Mouse (Mus musculus) midbrain, embryonic 14.5 days (tissue): ENCODE measurements around the gene Rps6kb1. TPM values are rescaled to one million over a fixed set of nuclear protein-coding genes. Genes with fewer than 3 reads are reported as not detected.
A peak's percentile ranks its signal among the peaks of the same experiment; 100 is the strongest.

ENCODE experiments used
- ATAC-seq: fragments of 200-750 bp; cut with Nextera tagmentation; 2 replicates; pipeline ENCODE4 v1.8.0; 2017; ENCODE audit warnings: moderate number of reproducible peaks, moderate library complexity; ENCODE audit not compliant: low FRiP score, low TSS enrichment
- DNase-seq: peaks from one replicate; pipeline ENCODE4 v3.0.0-alpha.2; 2015
- H3K27ac ChIP-seq: fragments of 300-500 bp; sonication (generic); replicated peaks from 2 replicates; pipeline ENCODE4 v1.5.1; 2014; ENCODE audit warnings: mild to moderate bottlenecking, low read depth, low read length, moderate library complexity
- H3K27me3 ChIP-seq: fragments of 300-500 bp; sonication (generic); 2 replicates; pipeline ENCODE4 v1.6.1; 2014; ENCODE audit warnings: low read length, control low read depth, mixed read lengths; ENCODE audit not compliant: control insufficient read depth, insufficient read depth
- H3K36me3 ChIP-seq: fragments of 300-500 bp; sonication (generic); 2 replicates; pipeline ENCODE4 v1.6.1; 2014; ENCODE audit warnings: low read length, control low read depth; ENCODE audit not compliant: control insufficient read depth, insufficient read depth
- H3K4me1 ChIP-seq: fragments of 300-500 bp; sonication (generic); 2 replicates; pipeline ENCODE4 v1.6.1; 2014; ENCODE audit warnings: mild to moderate bottlenecking, antibody characterized with exemption, low read length, control low read depth; ENCODE audit not compliant: control insufficient read depth, insufficient read depth
- H3K4me2 ChIP-seq: fragments of 300-500 bp; sonication (generic); 2 replicates; pipeline ENCODE4 v1.6.1; 2014; ENCODE audit warnings: mild to moderate bottlenecking, low read length, moderate library complexity
- H3K4me3 ChIP-seq: fragments of 300-500 bp; sonication (generic); replicated peaks from 2 replicates; pipeline ENCODE4 v1.5.1; 2014; ENCODE audit warnings: low read depth, low read length
- H3K9ac ChIP-seq: fragments of 300-500 bp; sonication (generic); replicated peaks from 2 replicates; pipeline ENCODE4 v1.6.1; 2014; ENCODE audit warnings: mild to moderate bottlenecking, low read length, moderate library complexity
- H3K9me3 ChIP-seq: fragments of 300-500 bp; sonication (generic); 2 replicates; pipeline ENCODE4 v1.6.1; 2016; ENCODE audit warnings: low read length, control low read depth, mixed read lengths; ENCODE audit not compliant: control insufficient read depth
- WGBS: fragments of 180-500 bp; shearing (Covaris S2); extraction: QIAGEN DNeasy Blood & Tissue Kit; methylation state at CpG from one replicate; pipeline ENCODE4 v1.1.7; 2014; 5-methylcytosine and 5-hydroxymethylcytosine counted together
- polyA plus RNA-seq: library from polyadenylated mRNA; unstranded; fragments of >200 nt; fragmentation: Nextera tagmentation; extraction: Ambion mirVana; gene quantifications from 2 replicates; pipeline ENCODE4 v1.2.1, GENCODE M21; 2014

Rps6kb1 gene
- polyA plus RNA-seq, 1 experiment from 2014 or later, result 47.8 TPM

GRCm38 (mm10) chr11:86507334-86507733 lies 37.3 kb downstream of the Rps6kb1 start:
- over 99% methylated on average over 2 of the region's 2 CpGs for WGBS
- Histone ChIP-seq H3K27ac (no peak overlapping the region), H3K36me3 (peaks cover 90% of the 10 kb centered on the region), H3K9me3 (no peaks in the 10 kb centered on the region), H3K9ac (no peak overlapping the region), H3K4me3 (no peak overlapping the region), H3K4me1 (no peaks in the 10 kb centered on the region), H3K27me3 (no peaks in the 10 kb centered on the region), H3K4me2 (no peak overlapping the region)
- ATAC-seq (no peak), DNase-seq (no peak)

- H3K27ac ChIP-seq, result no peak overlapping the region
These were observed 41.5 kb downstream of the Rps6kb1 start for GRCm38 (mm10) chr11:86503121-86503520.

GRCm38 (mm10) chr11:86500795-86501194 lies 43.8 kb downstream of the Rps6kb1 start:
- ATAC-seq (no peak), DNase-seq (no peak)
- Histone ChIP-seq H3K4me1 (no peaks in the 10 kb centered on the region), H3K36me3 (peaks cover 61% of the 10 kb centered on the region), H3K4me3 (no peak overlapping the region), H3K27ac (no peak overlapping the region), H3K4me2 (no peak overlapping the region), H3K27me3 (no peaks in the 10 kb centered on the region), H3K9me3 (no peaks in the 10 kb centered on the region), H3K9ac (no peak overlapping the region)
- 89% methylated on average over 1 of the region's 1 CpGs for WGBS

More at GRCm38 (mm10) chr11:86503121-86503520, 41.5 kb downstream of the Rps6kb1 start:
- Histone ChIP-seq H3K4me2 (no peak overlapping the region), H3K4me1 (no peaks in the 10 kb centered on the region), H3K9me3 (no peaks in the 10 kb centered on the region), H3K9ac (no peak overlapping the region), H3K4me3 (no peak overlapping the region), H3K36me3 (peaks cover 72% of the 10 kb centered on the region), H3K27me3 (no peaks in the 10 kb centered on the region)
- DNase-seq (no peak), ATAC-seq (no peak)
- WGBS, result 97% methylated on average over 2 of the region's 2 CpGs

GRCm38 (mm10) chr11:86497908-86498307 lies 46.7 kb downstream of the Rps6kb1 start:
- DNase-seq (no peak), ATAC-seq (no peak)
- peaks cover 47% of the 10 kb centered on the region for H3K36me3 ChIP-seq
- WGBS, result 76% methylated on average over 3 of the region's 3 CpGs
- no peaks in the 10 kb centered on the region for H3K9me3 ChIP-seq
- no peak overlapping the region for H3K4me3 ChIP-seq
- H3K27me3 ChIP-seq, result no peaks in the 10 kb centered on the region
- no peaks in the 10 kb centered on the region for H3K4me1 ChIP-seq
- no peak overlapping the region for H3K4me2 ChIP-seq
- no peak overlapping the region for H3K27ac ChIP-seq
- no peak overlapping the region for H3K9ac ChIP-seq

DNA sequence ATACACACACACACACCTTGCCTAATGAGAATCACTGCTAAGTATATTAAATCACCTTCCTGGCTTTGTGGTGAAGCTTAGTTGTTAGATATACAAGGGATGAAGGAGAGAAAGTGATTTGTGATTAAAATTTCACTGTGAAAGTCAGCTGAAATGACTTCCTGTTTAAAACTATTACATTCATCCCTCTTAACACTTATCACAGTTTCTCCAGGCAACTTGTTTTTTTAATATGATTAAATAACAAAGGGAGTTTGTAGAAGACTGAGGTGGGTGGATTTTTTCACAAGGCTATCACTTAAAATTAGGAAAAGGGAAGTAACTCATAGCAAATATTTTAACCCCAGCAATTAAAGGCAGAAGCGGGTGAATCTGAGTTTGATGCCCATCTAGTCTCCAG lies 47.2 kb downstream of the Rps6kb1 start:
- H3K36me3 ChIP-seq, result peaks cover 42% of the 10 kb centered on the region
- H3K4me1 ChIP-seq, result no peaks in the 10 kb centered on the region
- H3K4me2 ChIP-seq, result no peak overlapping the region
- H3K27me3 ChIP-seq, result no peaks in the 10 kb centered on the region
- DNase-seq (no peak), ATAC-seq (no peak)
- no peaks in the 10 kb centered on the region for H3K9me3 ChIP-seq
- H3K27ac ChIP-seq, result no peak overlapping the region
- H3K9ac ChIP-seq, result no peak overlapping the region
- no peak overlapping the region for H3K4me3 ChIP-seq
- 98% methylated on average over 1 of the region's 1 CpGs for WGBS

DNA sequence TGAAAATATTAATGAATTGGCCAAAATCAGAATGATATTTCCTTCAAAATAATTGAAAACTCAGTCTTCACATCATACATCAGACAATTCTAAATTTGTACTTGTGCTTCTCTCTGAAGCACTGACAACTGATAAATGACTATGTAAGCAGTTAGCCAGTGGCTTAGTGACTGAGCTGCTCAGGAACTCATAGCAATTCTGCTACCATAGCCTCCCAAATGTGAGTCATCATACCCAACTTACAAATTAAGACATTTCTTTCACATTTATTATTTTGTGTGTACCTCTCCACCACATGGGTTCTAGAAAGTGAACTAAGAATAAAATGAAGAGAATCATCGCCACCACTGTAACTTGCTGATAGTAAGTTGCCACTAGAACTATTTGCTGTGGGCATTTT lies 53.8 kb downstream of the Rps6kb1 start:
- Histone ChIP-seq H3K27ac (no peak overlapping the region), H3K9ac (no peak overlapping the region), H3K9me3 (no peaks in the 10 kb centered on the region), H3K4me3 (no peak overlapping the region), H3K4me1 (peaks cover 4% of the 10 kb centered on the region), H3K4me2 (no peak overlapping the region), H3K27me3 (no peaks in the 10 kb centered on the region), H3K36me3 (peaks cover 28% of the 10 kb centered on the region)
- ATAC-seq (no peak), DNase-seq (no peak)
- 97% methylated on average over 1 of the region's 1 CpGs for WGBS

DNA sequence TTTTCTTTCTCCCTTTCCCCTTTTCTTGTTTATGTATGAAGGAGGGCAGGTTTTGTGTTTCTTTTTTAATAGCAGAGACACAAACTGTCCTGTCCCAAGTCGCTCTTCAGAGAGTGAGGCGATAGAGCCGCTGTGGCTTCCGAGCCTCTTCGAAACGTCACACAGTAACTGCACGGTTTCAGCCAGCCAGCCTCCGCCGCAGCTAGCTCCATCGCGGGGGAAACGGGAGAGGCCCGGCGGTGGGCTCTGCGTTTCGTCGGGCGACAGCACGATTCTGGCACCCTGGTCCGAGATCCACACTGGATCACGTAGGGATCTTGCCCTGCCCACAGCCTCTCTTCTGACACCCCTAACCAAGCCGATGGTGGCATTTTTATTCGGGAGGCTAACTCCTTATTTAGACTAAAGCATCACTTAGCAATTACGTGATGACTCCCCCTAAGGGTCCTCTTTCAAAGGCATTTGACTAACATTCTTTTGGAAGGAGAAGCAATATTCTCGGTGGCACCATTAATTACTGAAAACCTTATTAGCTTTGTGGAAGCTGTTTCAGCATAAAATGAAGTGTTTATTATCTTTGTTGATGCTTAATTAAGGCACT lies 59.6 kb downstream of the Rps6kb1 start:
- peak; percentile 49; the same call in 1 of the 2 replicates for ATAC-seq
- Histone ChIP-seq H3K27me3 (no peaks in the 10 kb centered on the region), H3K9ac (peak overlapping the region; percentile 68), H3K36me3 (peaks cover 8% of the 10 kb centered on the region), H3K4me2 (peak overlapping the region; percentile 74), H3K27ac (peak overlapping the region; percentile 80), H3K4me3 (peak overlapping the region; percentile 63), H3K9me3 (no peaks in the 10 kb centered on the region), H3K4me1 (peaks cover 8% of the 10 kb centered on the region)
- peak; percentile 79 for DNase-seq
- WGBS, result 0% methylated on average over 25 of the region's 25 CpGs

DNA sequence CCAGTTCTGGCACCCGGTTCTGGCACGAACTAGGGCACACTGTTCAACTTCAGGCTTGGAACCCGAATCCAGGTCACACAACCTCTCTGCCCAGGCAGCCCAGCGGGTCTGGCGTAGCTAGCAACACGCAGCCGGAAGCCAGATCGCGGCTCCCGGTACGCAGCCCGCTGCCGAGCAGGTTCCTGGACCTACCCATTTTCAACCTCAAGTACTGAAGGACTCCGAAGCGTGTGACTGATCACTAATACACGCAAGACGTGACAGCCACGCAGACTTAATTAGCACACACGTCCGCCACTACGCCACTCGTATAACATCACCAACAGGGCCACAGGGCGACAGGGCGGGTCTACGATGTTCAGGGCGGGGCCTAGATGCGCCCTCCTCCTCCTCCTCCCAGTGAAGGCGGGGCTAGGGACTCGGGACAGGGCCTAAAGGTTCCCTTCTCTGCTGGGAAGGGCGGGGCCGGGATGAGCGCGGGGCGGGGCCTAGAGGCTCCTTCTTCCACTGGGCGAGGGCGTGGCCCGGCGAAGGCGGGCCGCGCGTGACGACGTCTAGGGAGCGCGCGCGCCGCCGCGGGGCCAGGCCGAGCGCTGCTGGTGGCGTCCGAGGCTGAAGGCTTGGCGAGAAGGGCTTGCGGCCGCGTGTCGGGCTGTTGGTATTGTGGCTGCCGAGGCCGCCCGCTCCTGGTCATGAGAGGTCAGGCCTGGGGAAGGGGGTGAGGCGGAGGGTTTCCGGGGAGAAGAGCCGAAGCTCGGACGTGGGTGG lies 60.3 kb downstream of the Rps6kb1 start, which contains the start of gene Rnft1:
Rnft1 (plus strand) TSS at position 557 of the 768 bp plus-strand sequence.
- Histone ChIP-seq H3K4me3 (peak within 1 kb of the TSS; percentile 63), H3K9ac (peak within 1 kb of the TSS; percentile 68), H3K27ac (peak within 1 kb of the TSS; percentile 80), H3K4me2 (peak within 1 kb of the TSS; percentile 74), H3K4me1 (peaks cover 8% of the 10 kb centered on the region), H3K36me3 (peaks cover 1% of the 10 kb centered on the region), H3K27me3 (no peaks in the 10 kb centered on the region), H3K9me3 (no peaks in the 10 kb centered on the region)
- whole genome bisulfite sequencing, result under 1% methylated on average over 68 of the region's 68 CpGs
- peak; percentile 97 for ATAC-seq
- peak; percentile 98 for DNase-seq
